Mouse (Mus musculus) right cerebral cortex, adult 18-20 months (tissue): Measurements from ENCODE around the gene Trim41.
"Not testable (repeated sequence)": the region's sequence is repeated elsewhere in the genome, so short reads cannot be mapped to it uniquely, and the experiment has no call there.

Source experiments
- DNase-seq: peaks from one replicate; pipeline ENCODE4 v3.0.0; 2022; ENCODE audit warnings: mixed read lengths

The Trim41 gene

DNA sequence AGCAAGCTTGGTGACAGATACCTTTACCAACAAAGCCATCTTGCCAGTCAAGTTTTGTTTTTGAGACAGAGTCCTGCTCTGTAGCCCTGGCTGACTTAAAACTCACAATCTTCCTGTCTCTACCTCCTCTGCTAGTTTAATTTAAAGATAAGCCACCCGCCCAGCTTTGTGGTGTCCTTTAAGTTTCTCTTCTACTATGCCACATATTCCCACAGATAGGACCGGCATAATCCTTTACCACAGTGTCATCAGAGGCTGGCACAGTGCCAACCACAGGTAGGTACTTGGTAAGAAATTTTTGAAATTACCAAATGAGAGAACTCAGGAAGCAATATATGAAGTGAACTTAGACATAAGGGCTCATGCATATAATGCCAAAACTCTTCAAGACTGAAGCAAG, 7.0 kb downstream of the Trim41 start:
- no peak for DNase-seq

DNA sequence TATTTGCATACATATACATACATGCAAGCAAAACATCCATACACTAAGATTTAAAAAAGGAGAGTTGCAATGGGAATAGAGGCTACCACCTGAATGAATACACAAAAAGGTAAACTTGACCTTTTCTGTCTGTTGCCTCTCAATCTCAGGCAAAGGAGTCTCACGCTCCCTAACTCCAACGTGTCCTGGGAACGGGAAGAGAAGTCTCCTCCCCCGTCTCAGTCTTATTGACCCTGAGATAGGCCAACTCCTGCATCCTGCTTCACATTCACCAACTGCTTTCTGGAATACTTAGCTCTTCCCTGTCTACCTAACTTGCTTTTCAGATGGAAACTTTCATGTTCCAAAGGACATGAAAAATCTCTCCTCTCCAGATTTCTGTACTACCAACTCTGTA, 7.7 kb downstream of the Trim41 start:
- DNase-seq, result no peak

DNA sequence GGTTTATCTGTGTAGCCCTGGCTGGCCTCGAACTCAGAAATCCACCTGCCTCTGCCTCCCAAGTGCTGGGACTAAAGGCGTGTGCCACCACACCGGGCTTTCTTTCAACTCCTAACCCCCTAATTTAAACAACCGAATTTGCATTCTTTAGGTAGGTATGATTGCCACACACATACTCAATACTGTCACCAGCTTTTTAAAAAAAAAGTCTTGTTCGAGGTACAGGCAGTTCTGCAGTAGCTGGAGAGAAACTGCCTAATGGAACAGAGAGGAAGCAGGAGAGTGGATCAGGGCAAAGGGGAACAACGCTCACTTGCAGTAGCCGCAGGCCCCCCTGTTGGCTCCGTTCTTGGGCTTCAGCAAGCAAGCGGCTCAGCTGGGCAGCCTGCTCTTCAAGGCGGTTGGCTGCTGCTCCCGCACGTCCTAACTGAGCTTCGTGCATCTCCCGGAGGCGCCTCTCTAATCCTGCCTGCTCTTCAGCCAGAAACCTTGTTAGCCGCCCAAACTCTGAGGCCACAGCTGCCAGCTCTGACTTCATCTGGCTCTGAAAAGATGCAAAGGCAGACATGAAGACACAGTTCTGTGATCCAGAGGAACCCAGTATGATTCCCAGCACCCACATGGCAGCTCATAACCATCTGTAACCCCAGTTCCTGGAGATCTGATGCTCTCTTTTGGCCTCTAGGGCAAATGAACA, 8.3 kb downstream of the Trim41 start:
- DNase-seq, result no peak

DNA sequence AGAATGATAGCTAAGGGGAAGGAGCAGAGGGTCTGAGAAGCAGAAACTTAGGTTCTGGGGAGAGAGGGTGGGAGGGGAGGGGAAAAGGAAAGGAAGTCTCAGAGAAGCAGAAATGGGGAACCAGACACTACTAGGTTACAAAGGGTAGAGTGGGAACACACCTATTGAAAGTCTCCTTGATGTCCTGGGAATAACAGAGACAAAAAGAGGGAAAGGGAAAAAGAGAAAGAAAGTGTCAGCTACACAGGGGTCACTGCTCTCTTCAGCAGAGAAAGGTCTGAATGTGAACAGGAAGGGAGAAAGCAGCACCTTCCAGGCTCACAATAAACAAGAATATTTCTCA, 8.9 kb downstream of the Trim41 start:
- no peak for DNase-seq

DNA sequence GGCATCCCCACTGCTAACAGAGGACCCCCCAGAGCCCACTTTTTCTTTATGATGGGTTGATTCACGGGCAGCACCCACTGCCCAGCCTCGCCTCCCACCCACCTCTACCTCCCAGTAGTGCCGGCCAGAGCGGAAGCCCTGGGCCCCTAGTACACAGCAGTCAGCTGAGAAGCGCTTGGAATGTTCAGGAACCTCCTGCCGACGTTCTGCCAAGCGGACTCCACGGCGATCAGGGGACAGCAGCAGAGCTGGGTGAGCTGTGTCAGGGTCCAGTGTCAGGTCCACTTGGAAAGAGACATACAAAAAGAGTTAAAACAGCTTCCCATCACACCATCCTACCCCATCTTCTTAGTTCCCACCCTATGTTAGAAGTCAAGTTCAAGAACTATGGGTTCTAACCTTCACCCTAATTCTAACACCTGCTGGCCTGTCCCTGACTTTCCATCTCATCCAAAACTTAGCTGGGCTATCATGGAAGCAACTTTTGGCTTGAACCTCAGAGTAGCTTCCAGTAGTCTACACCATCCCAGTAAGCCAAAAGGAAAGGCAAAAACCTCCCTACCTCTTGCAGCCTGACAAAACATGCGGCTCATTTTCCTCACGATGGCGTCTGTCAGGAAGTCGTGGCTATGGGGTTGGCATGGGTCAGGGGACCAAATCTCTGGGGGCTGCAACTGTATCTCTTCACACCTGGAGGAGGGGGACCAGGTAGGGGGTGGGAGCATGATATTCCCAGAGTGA, 9.4 kb downstream of the Trim41 start:
- DNase-seq, result no peak

DNA sequence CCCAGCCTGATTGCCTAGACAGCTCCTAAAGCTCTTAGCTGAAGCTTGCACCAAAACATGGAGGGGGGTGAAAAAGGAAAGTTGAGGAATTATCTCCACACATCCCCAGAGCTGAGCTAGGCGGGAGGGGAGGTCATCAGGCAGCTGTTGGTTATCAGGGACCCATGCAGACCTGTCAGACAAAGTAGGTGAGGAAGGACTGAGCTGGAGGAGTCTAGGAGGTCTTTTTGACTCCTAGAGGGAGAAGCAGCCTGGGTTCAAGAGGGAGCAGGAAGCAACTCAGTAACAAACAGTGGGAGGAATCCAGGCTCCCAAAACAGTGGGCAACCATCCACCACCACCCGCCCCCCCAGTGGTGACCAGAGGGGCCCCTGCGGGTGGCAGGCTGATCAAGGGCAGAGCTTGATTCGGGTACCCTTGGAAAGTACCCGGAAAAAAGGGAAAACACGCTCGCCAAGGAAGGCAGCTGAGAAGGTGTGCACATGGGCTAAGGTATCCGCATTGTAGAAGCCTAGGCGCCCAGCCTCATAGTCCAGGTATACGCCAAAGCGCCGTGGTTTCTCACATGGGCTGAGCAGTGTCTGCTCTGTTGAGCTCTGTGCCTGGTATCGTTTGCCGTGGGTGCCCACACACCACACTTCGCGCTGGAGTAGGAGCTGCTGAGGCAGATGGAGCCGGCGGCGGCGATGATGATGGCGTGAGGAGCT, 10.1 kb downstream of the Trim41 start:
- peak; percentile 58 for DNase-seq

DNA sequence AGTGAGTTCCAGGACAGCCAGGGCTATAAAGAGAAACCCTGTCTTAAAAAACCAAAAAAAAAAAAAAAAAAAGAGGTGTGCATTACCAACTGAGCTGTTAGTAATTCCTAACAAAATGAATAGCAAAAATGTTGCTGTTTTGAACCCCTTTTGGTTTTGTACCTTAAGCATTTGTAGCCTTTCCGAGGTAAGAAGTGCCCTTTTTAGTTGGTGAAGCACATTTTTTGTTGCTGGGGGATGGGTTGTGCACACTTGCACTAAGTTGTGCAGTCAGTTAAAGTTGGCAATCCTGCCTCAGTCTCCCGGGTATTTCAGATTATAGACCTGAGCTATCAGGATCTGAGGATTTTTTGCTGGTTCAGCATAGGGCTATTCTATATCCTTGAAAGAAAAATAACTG, 12.2 kb downstream of the Trim41 start:
- DNase-seq, result no peak

DNA sequence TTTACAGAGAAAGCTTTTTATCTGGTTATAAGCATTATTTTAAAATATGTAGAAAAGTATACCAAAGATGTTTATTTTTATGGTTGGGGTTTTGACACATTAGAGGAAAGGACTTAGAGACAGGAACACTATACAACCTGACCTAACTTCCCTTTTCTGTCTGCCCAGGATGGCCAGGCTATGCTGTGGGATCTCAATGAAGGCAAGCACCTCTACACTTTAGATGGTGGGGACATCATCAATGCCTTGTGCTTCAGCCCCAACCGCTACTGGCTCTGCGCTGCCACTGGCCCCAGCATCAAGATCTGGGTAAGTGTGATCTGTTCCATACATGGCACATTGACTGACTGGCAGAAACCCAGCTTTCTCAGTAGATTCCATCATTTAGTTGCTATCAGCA, 13.2 kb downstream of the Trim41 start:
- DNase-seq, result no peak

DNA sequence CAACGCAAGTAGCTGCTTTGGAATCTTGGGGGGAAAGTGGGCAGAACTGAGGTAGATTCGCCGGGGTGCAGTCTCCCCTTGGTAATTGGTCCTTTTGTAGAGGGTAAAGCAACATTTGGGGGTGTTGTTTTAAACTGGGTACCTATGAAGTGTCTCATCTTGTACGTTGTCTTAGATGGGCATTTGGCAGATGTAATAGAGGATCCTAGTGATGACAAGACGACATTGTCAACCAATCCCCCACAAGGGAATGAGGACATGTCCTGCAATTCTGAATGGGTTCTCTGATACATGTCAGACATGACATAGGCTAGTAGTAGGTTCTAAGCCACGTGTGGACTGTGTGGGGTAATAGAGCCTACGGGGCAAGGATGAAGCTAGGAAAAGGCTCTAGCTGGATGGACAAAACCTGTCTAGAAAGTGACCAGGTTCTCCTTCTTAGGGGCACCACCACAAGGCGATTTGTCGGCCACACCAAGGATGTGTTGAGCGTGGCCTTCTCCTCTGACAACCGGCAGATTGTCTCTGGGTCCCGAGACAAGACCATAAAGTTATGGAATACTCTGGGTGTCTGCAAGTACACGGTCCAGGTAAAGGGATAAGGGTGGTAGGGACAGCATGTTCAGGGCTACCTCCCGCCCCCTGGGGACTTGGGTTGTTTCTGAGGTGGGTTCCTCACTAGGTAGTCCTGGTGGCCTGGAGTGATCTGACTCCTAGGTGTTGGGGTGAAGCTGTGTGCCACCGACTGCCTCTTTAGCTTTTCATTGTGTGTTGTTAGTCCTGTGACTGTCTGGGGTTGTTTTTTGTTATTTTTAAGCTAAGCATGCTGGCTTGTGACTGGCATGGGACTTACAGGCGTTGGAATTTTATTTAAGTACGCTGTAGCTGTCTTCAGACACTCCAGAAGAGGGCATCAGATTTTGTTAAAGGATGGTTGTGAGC, 15.1 kb downstream of the Trim41 start:
- no peak for DNase-seq

DNA sequence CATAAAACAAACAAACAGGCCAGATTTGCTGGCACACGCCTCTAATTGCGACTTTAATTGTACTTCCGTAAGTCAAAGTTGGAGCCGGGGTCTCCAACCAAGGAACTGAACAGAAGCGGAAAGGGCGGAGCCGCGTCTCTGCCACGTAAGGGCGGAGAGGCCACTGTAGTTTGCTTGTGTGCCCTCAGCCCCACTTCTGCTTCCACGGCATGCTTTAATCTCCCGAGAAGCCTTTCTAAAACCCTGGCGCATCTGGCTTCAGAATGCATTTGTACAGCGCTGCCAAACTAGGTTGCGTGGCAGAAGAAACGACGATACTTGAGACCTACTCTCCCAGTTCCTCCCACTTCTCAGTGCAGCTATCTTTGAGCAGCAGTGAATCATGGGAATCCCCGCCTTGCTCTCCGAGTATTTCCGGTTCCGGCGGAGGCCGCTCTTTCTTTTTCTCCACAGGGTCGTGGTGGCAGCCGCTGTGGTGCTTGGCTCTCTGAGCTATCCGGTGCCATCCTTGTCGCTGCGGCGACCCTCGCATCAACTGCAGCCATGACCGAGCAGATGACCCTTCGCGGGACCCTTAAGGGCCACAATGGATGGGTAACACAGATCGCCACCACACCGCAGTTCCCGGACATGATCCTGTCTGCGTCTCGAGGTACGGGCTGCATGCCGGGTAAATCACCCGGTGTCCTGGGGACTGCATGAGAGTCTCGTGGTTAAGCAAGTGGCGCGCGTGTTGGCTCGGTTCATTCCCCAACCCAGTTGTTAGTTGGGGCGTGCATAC, 17.0 kb downstream of the Trim41 start, which contains the start of gene Rack1:
Gene Rack1 (plus strand): TSS at position 412 of the 781 bp plus-strand sequence.
- peak; percentile 92 for DNase-seq

DNA sequence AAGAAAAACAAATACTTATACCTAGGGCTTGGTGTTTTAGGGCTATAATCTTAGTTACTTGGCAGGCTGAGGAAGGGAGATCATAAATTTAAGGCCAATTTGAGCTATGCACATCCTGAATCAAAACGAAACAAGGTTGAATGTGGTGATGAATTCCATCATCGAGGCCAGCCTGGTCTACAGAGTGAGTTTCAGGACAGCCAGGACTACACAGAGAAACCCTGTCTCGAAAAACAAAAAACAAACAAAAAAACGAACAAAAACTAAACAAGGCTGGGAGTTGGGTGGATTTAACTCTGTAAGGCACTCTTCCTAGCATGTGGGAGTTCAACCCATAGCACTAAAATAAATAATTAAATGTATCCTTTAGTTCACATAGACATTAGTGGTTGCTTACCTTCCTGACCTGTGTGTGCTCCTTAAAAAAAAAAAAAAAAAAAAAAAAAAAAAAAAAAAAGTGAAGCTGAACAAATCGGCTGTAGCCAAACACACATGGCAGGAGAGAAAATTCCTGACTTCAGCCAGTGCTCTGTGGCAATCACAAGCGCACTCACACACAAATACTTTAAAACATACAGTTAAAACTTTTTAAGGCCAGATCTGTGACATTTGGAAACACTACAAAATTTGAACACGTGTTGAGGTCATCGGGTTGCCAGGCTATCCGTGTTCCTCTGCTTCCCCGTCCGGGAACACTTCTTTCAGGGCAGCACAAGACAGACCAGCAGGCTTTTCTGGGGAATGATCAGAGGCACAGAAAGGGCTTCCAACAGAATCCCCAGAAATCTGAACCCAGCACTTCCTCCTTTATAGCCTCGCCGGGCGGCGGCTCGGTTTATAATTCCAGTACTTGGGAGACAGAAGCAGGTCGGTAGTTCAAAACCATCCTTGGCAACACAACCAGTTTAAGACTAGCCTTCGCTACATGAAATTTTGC, 17.9 kb downstream of the Trim41 start:
- no peak for DNase-seq

DNA sequence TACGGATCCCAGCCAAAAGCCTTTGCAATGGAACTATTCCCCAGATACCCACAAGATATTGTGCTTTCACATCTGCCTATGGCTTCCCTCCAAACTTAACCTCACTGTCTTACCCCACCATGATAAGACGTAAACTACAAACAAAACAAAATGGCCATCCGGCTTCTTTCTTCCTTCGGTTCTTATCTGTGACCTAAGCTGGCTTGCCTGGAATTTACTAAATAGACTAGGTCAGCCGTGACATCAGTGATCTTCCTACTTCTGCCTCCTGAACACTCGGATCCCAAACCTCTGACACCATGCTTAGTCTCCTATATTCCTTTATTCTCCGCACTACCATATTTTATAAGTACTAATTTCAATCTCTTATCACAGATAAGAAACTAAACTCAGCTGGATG, 18.8 kb downstream of the Trim41 start:
- no peak for DNase-seq

DNA sequence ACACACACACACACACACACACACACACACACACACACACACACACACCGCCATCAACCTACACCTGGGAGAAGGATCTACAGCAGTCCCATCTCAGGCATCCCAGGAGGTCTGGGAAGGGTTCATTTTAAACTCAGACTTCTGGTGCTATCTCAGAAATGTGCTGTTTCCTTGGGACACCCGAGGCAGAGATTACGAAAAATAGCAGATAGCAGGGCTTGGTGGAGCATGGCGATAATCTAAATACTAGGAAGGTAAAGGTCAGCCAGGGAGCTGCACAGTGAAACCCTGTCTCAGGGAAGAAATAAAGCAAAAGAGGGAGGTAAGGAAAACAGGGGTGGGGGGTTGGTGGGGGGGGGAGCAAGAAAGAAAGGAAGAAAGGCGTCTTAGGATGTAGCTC, 19.9 kb downstream of the Trim41 start:
- no peak for DNase-seq

DNA sequence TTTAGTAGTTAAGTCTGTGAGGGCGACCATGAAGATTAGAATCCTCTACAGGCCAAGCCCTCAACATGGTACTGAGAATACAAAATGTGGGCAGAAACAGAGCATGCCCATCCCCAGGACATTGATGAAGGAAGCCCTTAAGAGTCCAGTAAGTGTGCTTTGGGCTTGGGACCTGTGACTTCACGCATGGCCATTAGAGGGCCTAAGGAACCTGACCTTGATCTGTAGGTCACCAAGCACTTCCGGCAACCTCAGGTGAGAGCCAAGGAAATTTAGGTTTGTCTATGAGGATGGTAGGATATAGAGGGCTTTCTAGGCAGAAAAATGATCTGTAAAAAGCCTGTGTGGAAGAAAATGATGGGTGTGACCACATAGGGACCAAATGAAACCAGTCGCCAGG, 20.9 kb downstream of the Trim41 start:
- DNase-seq, result no peak

DNA sequence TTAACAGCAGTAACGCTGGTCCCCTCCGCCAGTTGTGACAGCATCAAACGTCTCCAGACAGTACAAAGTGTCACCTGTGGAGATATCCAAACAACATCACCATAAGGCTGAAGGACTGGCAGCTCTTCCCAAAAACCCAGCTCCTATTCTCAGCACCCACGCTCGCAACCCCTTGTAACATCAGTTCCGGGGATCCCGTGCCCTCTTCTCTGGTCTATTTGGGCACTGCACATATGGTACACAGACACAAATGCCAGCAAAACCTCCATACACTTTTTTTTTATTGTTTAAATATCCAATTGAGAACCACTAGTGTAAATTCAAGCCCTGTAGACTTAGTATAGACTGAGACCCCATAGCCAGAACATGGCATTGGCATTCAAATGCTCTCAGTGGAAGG, 21.9 kb downstream of the Trim41 start:
- no peak for DNase-seq

DNA sequence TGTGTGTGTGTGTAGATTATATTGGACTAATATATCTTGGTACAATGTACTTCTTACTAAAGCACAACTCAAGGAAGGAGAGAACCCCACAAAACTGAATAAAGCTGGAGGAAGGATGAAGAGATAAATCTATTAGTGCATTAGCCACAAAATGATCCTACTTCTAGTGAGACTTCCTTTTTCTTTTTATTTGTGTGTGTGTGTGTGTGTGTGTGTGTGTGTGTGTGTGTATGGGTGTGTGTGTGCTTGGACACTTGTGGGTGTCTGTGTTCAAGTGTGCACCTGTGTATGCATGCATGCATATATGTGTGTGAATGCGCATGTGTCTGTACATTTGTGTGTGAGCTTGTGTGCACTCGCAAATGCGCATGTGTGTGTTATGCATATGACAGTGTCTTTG, 24.0 kb downstream of the Trim41 start:
- no peak for DNase-seq

DNA sequence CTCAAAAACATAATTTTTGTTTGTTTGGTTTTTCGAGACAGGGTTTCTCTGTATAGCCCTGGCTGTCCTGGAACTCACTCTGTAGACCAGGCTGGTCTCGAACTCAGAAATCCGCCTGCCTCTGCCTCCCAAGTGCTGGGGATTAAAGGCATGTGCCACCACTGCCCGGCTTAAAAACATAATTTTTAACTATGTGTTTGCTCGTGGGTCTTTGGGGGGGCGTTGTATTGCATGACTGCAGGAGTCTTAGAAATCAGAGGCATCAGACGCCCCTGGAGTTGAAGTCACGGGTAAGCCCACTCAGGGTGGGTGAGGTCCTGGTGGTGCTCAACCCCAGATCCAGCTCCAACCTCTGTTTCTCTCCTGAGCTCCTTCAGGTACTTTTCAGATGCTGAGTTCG, 25.3 kb downstream of the Trim41 start:
- DNase-seq, result not testable (repeated sequence)

DNA sequence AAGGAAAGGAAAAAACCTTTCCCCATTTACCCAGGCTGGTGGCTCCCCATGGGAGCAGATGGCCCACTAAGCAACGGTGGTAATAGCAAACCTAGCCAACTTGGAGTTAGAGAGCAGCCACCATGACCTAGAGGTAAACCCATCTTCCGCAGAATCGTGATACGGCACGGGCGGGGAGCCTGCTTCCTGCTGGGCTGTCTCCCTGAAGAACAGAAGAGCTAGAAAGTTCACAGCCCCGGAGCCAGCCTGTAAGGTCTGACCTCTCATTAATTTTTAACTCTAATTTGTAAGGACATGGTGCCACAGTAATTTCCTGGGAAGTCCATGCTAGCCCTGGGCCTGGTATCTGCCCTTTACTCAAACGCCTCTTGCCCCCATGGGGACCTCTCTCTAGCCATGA, 26.2 kb downstream of the Trim41 start:
- no peak for DNase-seq

DNA sequence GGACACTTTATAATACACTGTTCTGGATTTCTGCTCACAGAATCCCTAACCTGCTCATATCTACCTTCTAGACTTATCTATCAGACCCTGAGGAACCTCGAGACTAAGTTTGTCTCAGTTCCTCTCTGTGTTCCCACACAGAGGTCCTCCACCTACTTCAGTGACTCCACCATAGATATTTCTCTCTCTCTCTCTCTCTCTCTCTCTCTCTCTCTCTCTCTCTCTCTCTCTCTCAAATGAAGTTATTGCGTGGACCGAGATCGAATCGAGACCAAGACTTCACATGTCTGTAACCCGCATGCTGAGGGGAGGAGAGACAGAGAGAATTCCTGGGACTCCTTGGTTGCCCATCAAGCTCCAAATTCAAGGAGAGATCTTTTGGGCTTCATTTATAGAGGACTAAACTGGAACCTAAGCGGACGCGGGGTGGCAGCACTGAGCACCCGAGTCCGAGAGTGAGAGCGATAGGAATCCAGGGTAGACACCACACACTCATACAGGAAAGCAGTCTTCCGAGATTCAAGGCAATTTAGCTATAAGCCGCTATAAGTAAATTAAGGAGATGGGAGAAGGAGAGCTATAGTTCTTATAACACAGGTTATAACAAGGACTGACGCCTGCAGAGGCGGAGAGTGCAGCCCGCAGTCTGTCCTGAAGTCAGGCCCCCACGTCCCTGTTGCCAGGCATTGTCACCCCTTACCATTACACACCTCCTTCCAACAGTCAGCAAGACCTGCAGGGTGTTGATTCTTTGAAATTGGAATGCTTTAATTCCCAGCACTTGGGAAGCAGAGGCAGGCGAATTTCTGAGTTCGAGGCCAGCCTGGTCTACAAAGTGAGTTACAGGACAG, 27.0 kb downstream of the Trim41 start:
- DNase-seq, result peak; percentile 82

DNA sequence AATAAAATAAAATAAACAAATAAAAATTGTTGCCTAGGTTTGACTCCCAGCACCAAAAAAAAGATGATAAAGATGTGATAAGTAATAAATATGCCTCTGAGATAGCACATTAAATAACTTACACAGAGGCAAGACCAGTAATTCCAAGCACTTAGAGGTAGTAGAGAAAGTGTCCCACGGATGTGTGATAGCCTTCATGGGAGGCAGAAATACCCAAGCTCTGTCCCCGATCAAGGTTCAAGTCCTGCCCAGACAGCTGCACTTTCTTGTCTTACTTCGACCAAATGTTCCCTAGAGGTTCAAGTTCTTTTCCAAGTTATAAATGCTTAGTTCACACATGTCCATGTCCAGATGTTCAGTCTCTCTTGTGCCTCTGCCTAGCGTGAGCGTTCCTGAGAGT, 27.9 kb downstream of the Trim41 start:
- DNase-seq, result no peak
